Mouse (Mus musculus): Measurements from ENCODE around the gene Zfp651. TPM values are rescaled to one million over a fixed set of nuclear protein-coding genes. Genes with fewer than 3 reads are reported as not detected.
A peak's percentile ranks its signal among the peaks of the same experiment; 100 is the strongest.

Zfp651 gene
- polyA plus RNA-seq, 1 experiment from 2014 or later, result 16.5 TPM

GRCm38 (mm10) chr9:121798887-121799520, 39.9 kb downstream of the Zfp651 start:
- H3K4me1 ChIP-seq (ENCODE audit: control insufficient read depth in 2 of 2, insufficient read depth in 2 of 2, low read length in 2 of 2), result peaks cover 13 to 29% of the 10 kb centered on the region in 2 experiments
- no peak overlapping the region for H3K27ac ChIP-seq (replicated peaks in 1 of 2; ENCODE audit: control insufficient read depth in 1 of 2, insufficient read depth in 1 of 2, low read depth in 2 of 2, low read length in 2 of 2)
- no peak overlapping the region for H3K4me3 ChIP-seq (ENCODE audit: control insufficient read depth in 1 of 2, insufficient read depth in 1 of 2, low read depth in 1 of 2, low read length in 2 of 2)
- WGBS, result 42% methylated on average over 6 of the region's 6 CpGs
- H3K4me2 ChIP-seq (ENCODE audit: low read length), result no peak overlapping the region
- H3K27me3 ChIP-seq (ENCODE audit: control insufficient read depth, insufficient read depth, low read length), result peaks cover 10% of the 10 kb centered on the region; the same call in 1 of the 2 replicates
- ATAC-seq (ENCODE audit: insufficient number of reproducible peaks, insufficient read depth, low FRiP score, low read depth), result no peak
- H3K36me3 ChIP-seq (ENCODE audit: control insufficient read depth, insufficient read depth, low read length), result no peaks in the 10 kb centered on the region
- no peak overlapping the region for H3K9ac ChIP-seq (ENCODE audit: low read length)
- H3K9me3 ChIP-seq (ENCODE audit: control insufficient read depth, low read length), result no peaks in the 10 kb centered on the region

GRCm38 (mm10) chr9:121802747-121803146, 43.6 kb downstream of the Zfp651 start:
- no peak overlapping the region for H3K9ac ChIP-seq (ENCODE audit: low read length)
- peaks cover 9 to 23% of the 10 kb centered on the region in 2 experiments for H3K4me1 ChIP-seq (ENCODE audit: control insufficient read depth in 2 of 2, insufficient read depth in 2 of 2, low read length in 2 of 2)
- no peak overlapping the region for H3K4me3 ChIP-seq (ENCODE audit: control insufficient read depth in 1 of 2, insufficient read depth in 1 of 2, low read depth in 1 of 2, low read length in 2 of 2)
- no peak overlapping the region for H3K27ac ChIP-seq (replicated peaks in 1 of 2; ENCODE audit: control insufficient read depth in 1 of 2, insufficient read depth in 1 of 2, low read depth in 2 of 2, low read length in 2 of 2)
- no peak overlapping the region for H3K4me2 ChIP-seq (ENCODE audit: low read length)
- no peaks in the 10 kb centered on the region for H3K9me3 ChIP-seq (ENCODE audit: control insufficient read depth, low read length)
- no peaks in the 10 kb centered on the region for H3K36me3 ChIP-seq (ENCODE audit: control insufficient read depth, insufficient read depth, low read length)
- ATAC-seq (ENCODE audit: insufficient number of reproducible peaks, insufficient read depth, low FRiP score, low read depth), result no peak
- WGBS, result 53% methylated on average over 7 of the region's 7 CpGs
- H3K27me3 ChIP-seq (ENCODE audit: control insufficient read depth, insufficient read depth, low read length), result no peaks in the 10 kb centered on the region

- 52% methylated on average over 1 of the region's 1 CpGs for WGBS
- peaks cover 19 to 27% of the 10 kb centered on the region in 2 experiments for H3K4me1 ChIP-seq (ENCODE audit: control insufficient read depth in 2 of 2, insufficient read depth in 2 of 2, low read length in 2 of 2)
- no peaks in the 10 kb centered on the region for H3K27me3 ChIP-seq (ENCODE audit: control insufficient read depth, insufficient read depth, low read length)
- no peak overlapping the region for H3K4me3 ChIP-seq (ENCODE audit: control insufficient read depth in 1 of 2, insufficient read depth in 1 of 2, low read depth in 1 of 2, low read length in 2 of 2)
- ATAC-seq (ENCODE audit: insufficient number of reproducible peaks, insufficient read depth, low FRiP score, low read depth), result no peak
- no peak overlapping the region for H3K9ac ChIP-seq (ENCODE audit: low read length)
- H3K36me3 ChIP-seq (ENCODE audit: control insufficient read depth, insufficient read depth, low read length), result no peaks in the 10 kb centered on the region
- H3K4me2 ChIP-seq (ENCODE audit: low read length), result no peak overlapping the region
- H3K9me3 ChIP-seq (ENCODE audit: control insufficient read depth, low read length), result no peaks in the 10 kb centered on the region
- H3K27ac ChIP-seq (replicated peaks in 1 of 2; ENCODE audit: control insufficient read depth in 1 of 2, insufficient read depth in 1 of 2, low read depth in 2 of 2, low read length in 2 of 2), result no peak overlapping the region
Observed at GRCm38 (mm10) chr9:121807546-121807945, 48.4 kb downstream of the Zfp651 start.

GRCm38 (mm10) chr9:121807947-121808346, 48.8 kb downstream of the Zfp651 start:
- H3K27ac ChIP-seq (replicated peaks in 1 of 2; ENCODE audit: control insufficient read depth in 1 of 2, insufficient read depth in 1 of 2, low read depth in 2 of 2, low read length in 2 of 2), result no peak overlapping the region
- H3K9me3 ChIP-seq (ENCODE audit: control insufficient read depth, low read length), result no peaks in the 10 kb centered on the region
- H3K4me1 ChIP-seq (ENCODE audit: control insufficient read depth in 2 of 2, insufficient read depth in 2 of 2, low read length in 2 of 2), result peaks cover 17 to 25% of the 10 kb centered on the region in 2 experiments
- ATAC-seq (ENCODE audit: insufficient number of reproducible peaks, insufficient read depth, low FRiP score, low read depth), result no peak
- no peak overlapping the region for H3K9ac ChIP-seq (ENCODE audit: low read length)
- no peaks in the 10 kb centered on the region for H3K36me3 ChIP-seq (ENCODE audit: control insufficient read depth, insufficient read depth, low read length)
- H3K27me3 ChIP-seq (ENCODE audit: control insufficient read depth, insufficient read depth, low read length), result no peaks in the 10 kb centered on the region
- no peak overlapping the region for H3K4me2 ChIP-seq (ENCODE audit: low read length)
- WGBS, result 56% methylated on average over 7 of the region's 7 CpGs
- no peak overlapping the region for H3K4me3 ChIP-seq (ENCODE audit: control insufficient read depth in 1 of 2, insufficient read depth in 1 of 2, low read depth in 1 of 2, low read length in 2 of 2)

GRCm38 (mm10) chr9:121808511-121808910, 49.4 kb downstream of the Zfp651 start:
- ATAC-seq (ENCODE audit: insufficient number of reproducible peaks, insufficient read depth, low FRiP score, low read depth), result no peak
- 91% methylated on average over 3 of the region's 3 CpGs for WGBS
- H3K27me3 ChIP-seq (ENCODE audit: control insufficient read depth, insufficient read depth, low read length), result no peaks in the 10 kb centered on the region
- H3K36me3 ChIP-seq (ENCODE audit: control insufficient read depth, insufficient read depth, low read length), result no peaks in the 10 kb centered on the region
- no peak overlapping the region for H3K27ac ChIP-seq (replicated peaks in 1 of 2; ENCODE audit: control insufficient read depth in 1 of 2, insufficient read depth in 1 of 2, low read depth in 2 of 2, low read length in 2 of 2)
- H3K4me1 ChIP-seq (ENCODE audit: control insufficient read depth in 2 of 2, insufficient read depth in 2 of 2, low read length in 2 of 2), result peaks cover 17 to 22% of the 10 kb centered on the region in 2 experiments
- H3K9ac ChIP-seq (ENCODE audit: low read length), result no peak overlapping the region
- no peaks in the 10 kb centered on the region for H3K9me3 ChIP-seq (ENCODE audit: control insufficient read depth, low read length)
- no peak overlapping the region for H3K4me2 ChIP-seq (ENCODE audit: low read length)
- no peak overlapping the region for H3K4me3 ChIP-seq (ENCODE audit: control insufficient read depth in 1 of 2, insufficient read depth in 1 of 2, low read depth in 1 of 2, low read length in 2 of 2)

DNA sequence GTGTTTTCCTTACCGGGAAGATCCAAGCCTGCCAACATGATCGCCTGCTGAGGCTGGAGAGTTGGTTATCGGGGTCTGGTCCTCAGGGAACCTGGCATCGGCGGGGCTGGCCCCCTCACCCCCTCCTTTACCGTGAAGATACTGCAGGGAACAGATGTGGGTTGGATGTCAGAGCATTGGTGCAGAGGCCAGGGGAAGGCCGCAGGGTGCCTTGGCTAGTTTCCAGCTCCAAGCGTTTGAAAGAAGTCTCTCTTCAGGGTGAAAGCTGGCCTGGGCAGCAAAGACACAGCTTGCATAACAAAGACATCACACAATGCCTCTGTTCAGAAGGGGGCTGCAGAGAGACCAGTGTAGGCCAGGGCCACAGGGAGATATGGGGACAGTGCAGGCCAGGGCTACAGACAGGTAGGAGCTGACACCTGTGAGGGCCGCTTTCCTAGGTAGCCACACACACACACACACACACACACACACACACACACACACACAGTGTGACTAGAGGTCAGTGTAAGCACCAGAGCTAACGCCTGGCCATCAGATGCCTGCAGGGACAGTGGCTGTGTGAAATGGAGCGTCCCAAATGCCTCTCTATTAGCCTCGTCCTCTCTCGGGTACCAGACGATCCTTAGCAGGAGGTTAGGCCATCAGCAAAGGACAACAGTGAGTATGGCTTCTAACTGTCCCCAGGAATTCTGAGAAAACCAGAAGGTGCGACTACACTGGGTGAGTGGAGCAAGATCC, 51.1 kb downstream of the Zfp651 start:
- ATAC-seq (ENCODE audit: insufficient number of reproducible peaks, insufficient read depth, low FRiP score, low read depth), result no peak
- no peak overlapping the region for H3K27ac ChIP-seq (replicated peaks in 1 of 2; ENCODE audit: control insufficient read depth in 1 of 2, insufficient read depth in 1 of 2, low read depth in 2 of 2, low read length in 2 of 2)
- no peak overlapping the region for H3K4me2 ChIP-seq (ENCODE audit: low read length)
- no peaks in the 10 kb centered on the region for H3K27me3 ChIP-seq (ENCODE audit: control insufficient read depth, insufficient read depth, low read length)
- no peaks in the 10 kb centered on the region for H3K9me3 ChIP-seq (ENCODE audit: control insufficient read depth, low read length)
- H3K4me1 ChIP-seq (ENCODE audit: control insufficient read depth in 2 of 2, insufficient read depth in 2 of 2, low read length in 2 of 2), result peaks cover 12 to 18% of the 10 kb centered on the region in 2 experiments
- peak overlapping the region; percentile 25; the same call in 1 of the 2 replicates for H3K9ac ChIP-seq (ENCODE audit: low read length)
- WGBS, result 34% methylated on average over 15 of the region's 15 CpGs
- no peaks in the 10 kb centered on the region for H3K36me3 ChIP-seq (ENCODE audit: control insufficient read depth, insufficient read depth, low read length)
- H3K4me3 ChIP-seq (ENCODE audit: control insufficient read depth in 1 of 2, insufficient read depth in 1 of 2, low read depth in 1 of 2, low read length in 2 of 2), result no peak overlapping the region

- H3K4me1 ChIP-seq (ENCODE audit: control insufficient read depth in 2 of 2, insufficient read depth in 2 of 2, low read length in 2 of 2), result peaks cover 4 to 7% of the 10 kb centered on the region in 2 experiments
- H3K4me2 ChIP-seq (ENCODE audit: low read length), result no peak overlapping the region
- no peaks in the 10 kb centered on the region for H3K9me3 ChIP-seq (ENCODE audit: control insufficient read depth, low read length)
- no peaks in the 10 kb centered on the region for H3K36me3 ChIP-seq (ENCODE audit: control insufficient read depth, insufficient read depth, low read length)
- H3K27me3 ChIP-seq (ENCODE audit: control insufficient read depth, insufficient read depth, low read length), result no peaks in the 10 kb centered on the region
- no peak for ATAC-seq (ENCODE audit: insufficient number of reproducible peaks, insufficient read depth, low FRiP score, low read depth)
- H3K9ac ChIP-seq (ENCODE audit: low read length), result no peak overlapping the region
- 17% methylated on average over 6 of the region's 6 CpGs for WGBS
- H3K27ac ChIP-seq (replicated peaks in 1 of 2; ENCODE audit: control insufficient read depth in 1 of 2, insufficient read depth in 1 of 2, low read depth in 2 of 2, low read length in 2 of 2), result no peak overlapping the region
- H3K4me3 ChIP-seq (ENCODE audit: control insufficient read depth in 1 of 2, insufficient read depth in 1 of 2, low read depth in 1 of 2, low read length in 2 of 2), result no peak overlapping the region
Observed at GRCm38 (mm10) chr9:121815183-121815582, 56.1 kb downstream of the Zfp651 start.
